Mouse (Mus musculus) thymus, postnatal 36 days (tissue): ENCODE results near the gene Vav1.

ENCODE experiments used
- DNase-seq, 2 experiments: peaks; one replicate each; pipeline ENCODE4 v3.0.0; 2022; ENCODE audit warnings: mixed read lengths in 2 of 2

Vav1 gene

DNA sequence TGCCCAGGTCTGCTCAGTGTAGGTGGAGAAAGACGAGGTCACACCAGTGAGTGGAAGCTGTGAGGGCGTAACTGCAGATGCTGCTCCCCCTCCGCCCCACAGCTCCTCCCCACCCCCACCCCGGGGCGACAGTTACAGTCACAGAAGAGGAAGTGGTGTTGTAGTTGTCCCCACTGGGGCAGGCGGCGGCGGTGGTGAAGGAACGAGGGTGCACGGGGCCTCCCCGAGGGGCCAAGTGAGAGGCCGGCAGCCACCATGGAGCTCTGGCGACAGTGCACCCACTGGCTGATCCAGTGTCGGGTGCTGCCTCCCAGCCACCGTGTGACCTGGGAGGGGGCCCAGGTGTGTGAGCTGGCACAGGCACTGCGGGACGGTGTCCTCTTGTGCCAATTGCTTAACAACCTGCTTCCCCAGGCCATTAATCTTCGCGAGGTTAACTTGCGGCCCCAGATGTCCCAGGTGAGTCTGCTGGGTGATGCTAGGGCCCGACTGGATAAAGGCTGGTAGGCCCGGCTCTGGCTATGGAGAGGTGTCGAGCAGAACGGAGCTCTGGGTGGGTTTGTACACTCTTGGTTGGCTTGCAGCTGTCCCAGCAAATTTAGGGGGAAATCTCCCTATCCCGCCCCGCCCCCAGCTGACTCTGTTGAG is at the start of gene Vav1:
TSS of gene Vav1 (plus strand) at position 158 of the 648 bp plus-strand sequence.
- DNase-seq, result peak; percentile 87 to 89

DNA sequence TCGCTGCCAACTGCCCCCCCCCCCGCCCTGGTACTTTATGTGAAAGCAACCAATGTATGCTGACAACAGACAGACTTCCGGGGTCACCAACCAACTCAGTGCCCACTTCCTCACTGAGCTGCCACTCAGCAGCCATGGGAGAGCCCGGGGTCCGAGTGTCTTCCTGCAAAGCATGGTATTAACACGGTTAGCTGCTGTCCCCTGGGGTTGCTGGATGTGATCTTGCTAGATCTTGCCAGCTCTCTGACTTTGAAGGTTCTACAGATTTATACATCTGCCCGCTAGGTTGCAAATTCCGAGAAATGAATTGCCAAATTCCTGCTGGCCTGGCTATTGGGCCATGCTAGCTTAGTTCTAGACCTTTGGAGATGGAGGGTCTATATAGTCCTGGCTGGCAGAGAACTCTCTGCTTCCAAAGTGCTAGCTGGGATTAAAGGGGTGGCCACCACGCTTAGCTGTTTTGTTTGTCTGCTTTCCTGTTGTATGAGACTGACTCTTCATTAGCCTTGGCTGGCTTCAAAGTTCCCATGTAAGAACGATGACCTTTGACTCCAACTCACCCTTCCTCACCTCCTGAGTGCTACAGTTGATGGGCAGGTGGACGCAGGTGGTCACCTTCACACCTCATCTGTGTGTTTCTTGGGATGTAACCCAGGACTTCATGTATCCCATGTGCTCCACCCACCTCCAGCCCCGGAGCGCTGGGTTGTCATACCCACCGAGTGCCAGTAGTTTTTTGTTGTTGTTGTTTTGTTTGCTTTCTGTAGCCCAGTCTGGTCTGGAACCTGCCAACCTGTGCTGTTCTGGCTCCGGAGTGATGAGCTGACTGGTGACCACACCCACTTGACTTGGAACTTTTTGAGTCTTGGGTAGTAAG is 48.8 kb upstream of the Vav1 start:
- no peak for DNase-seq

GRCm38 (mm10) chr17:57230728-57231125 is 48.2 kb upstream of the Vav1 start:
- no peak for DNase-seq

DNA sequence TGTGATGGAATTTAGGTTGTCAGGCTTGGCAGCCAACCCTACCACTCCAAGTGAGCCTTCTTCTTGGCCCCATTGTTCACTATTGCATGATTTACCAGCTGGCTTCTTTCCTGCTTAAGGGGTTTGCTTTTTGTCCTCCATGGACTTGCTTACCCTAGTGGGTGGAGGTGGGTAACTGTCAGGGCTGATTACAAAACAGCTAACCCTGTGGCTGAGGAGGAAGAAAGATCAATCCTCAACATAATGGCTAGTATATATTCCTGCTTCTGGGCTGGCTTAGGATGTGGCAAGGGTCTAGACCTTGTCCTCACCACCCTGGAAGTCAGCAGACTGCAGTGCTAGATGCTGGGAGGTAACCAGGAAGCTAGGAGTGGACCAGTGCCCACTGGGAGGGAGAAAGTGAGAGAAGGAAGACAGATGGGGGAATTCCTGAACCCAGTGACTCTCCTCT is 47.6 kb upstream of the Vav1 start:
- no peak for DNase-seq

- DNase-seq, result no peak
These were observed 46.7 kb upstream of the Vav1 start for GRCm38 (mm10) chr17:57232200-57232599.

DNA sequence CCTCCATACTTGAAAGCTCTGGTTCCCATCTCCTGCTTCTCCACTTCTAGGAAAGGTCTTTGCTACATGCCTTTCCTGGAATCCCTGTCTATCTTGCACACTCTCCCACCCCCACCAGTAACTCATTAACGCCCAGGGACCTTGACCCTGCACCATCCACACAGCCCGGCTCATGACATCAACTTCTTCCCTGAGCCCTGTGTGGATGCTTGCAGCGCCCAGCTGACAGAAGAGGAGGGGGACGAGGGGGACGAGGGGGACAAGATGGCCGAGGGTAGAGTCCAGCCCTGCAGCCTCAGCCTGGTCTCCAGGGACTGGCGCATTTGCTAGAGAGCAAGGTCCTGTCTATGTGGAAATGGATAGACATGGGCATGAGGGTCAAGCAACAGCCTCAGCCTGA is 45.9 kb upstream of the Vav1 start:
- no peak for DNase-seq

GRCm38 (mm10) chr17:57234254-57234928 is 44.5 kb upstream of the Vav1 start:
- DNase-seq, result no peak

DNA sequence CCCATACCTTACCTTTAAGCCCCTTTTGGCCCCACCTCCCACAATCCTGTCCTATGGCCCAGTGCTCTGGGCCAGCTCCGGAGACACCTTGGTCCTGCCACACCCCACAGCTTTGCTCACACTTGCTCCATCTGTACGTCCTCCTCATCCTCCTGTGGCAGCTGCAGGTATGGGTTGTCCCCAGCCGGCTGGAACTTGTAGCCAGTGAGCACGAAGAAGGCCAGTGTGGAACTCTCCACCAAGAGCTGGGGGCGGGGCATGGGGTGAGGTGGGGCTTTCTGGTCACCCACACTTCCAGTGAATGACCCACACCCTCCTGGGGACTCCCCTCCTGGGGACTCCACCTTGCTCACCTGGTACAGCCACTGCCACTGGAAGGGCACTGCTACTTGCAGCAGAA is 43.1 kb upstream of the Vav1 start:
- DNase-seq, result no peak

DNA sequence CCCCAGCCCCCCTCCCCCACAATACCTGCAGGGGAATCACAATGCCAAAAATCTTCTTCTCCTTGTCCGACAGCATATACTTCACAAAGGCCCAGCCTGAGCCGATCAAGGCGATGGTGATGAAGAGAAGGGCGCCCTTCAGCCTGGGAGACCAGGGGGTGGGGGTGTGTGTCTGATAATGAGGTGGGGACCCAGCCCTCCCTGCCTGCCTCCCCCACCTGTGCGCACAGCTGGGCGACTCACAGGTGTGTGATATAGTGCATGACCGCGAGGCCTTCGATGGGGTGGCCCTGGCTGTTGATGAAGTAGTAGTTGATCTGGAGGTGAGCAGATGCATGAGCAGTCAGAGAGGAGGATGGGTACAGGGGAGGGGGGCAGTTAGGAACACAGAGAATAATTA is 41.7 kb upstream of the Vav1 start:
- DNase-seq, result no peak

DNA sequence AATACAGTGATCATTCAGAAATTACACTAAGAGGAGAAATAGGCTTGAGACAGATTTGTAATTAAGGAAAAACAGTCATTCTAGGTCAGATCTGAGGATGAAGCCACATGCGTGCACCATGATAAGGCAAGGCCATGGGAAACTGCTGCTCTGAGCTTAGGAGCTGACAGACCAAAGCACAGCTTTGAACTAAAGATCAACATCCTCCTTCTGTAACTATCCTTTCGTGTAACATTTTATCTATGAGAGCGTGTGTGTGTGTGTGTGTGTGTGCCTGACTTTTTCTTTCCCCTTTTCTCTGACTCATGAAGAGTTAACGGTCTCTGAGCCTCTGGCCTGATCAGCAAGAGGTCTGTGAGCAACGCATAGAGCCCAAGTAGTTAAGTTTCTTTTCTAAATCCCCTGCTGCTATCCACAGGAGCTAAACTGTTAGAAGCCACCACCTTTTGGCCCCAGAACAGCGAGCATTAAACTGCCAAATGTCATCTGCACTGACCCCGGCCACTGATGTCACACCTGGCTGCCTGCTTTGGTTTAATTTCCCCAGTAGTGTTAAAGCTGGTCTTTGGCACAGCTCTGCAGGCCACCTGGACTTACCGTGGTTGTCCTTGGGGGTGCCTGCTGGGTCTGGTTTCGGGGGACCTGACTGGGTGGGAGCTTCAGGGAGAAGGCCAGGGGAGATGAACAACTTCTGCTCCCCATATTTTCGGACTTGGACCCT is 35.1 kb upstream of the Vav1 start:
- DNase-seq, result no peak

- no peak for DNase-seq
These were observed 33.5 kb upstream of the Vav1 start for GRCm38 (mm10) chr17:57245311-57245929.

GRCm38 (mm10) chr17:57246663-57247392 is 32.1 kb upstream of the Vav1 start:
- DNase-seq, result peak; percentile 21 to 35

GRCm38 (mm10) chr17:57247393-57248200 is 31.3 kb upstream of the Vav1 start:
- peak; percentile 86 to 93 for DNase-seq

GRCm38 (mm10) chr17:57248201-57248699 is 30.6 kb upstream of the Vav1 start, which contains the start of gene Gpr108:
TSS of gene Gpr108 (minus strand) at chr17:57248446.
- DNase-seq, result peak; percentile 91 to 93

DNA sequence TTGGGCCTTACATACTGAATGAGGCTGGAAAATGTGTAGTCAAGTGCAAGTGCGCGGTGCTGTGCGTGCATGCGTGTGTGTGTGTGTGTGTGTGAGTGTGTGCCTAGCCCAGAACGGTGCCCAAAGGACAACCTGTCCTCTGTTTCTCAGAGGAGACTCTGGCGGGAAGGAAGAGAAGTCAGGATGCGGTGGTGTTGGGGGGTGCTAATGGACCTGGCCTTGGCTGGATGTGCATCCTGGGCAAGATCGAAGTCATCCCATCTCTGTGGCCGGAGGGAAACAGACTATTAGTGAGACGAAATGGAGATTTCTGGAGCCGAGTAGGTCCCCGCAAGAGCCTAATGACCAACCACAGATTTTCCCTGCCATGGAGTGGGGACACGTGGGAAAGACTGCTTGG is 30.1 kb upstream of the Vav1 start:
- DNase-seq, result peak in 1 of 2 experiments; percentile 48

- peak; percentile 97 to 99 for DNase-seq
These were observed 29.4 kb upstream of the Vav1 start, which contains the start of gene Trip10 for GRCm38 (mm10) chr17:57249186-57250181. TSS of gene Trip10 (plus strand) at chr17:57249455.

DNA sequence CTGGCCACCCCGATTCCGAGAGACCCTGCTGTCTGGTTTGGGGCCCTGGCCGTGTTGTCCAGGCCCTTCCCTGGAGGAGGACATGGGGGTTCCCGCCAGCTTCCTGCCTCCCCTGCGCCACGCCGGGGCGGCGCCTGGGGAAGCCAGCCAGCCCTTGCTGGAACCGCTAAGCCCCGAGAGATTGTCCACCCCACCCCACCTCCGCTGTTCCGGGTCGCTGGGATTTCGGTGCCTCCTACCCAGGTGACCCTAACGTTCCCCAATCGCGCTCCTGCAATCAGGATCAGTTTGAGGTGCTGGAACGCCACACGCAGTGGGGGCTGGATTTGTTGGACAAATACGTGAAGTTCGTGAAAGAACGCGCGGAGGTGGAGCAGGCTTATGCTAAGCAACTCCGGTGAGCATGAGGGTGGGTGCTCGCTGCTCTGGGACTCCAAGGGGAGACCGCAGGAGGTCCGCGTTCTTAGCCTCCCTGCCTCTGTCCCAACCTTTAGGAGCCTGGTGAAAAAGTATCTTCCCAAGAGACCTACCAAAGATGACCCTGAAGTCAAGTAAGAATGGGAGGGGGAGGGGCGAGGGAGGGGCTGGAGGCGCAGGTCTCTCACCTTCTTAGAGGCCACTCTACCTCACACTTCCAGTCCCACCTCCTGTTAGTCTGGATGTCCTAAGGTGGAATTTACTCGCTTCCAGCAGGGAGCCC is 28.3 kb upstream of the Vav1 start:
- DNase-seq, result peak; percentile 25 to 45

DNA sequence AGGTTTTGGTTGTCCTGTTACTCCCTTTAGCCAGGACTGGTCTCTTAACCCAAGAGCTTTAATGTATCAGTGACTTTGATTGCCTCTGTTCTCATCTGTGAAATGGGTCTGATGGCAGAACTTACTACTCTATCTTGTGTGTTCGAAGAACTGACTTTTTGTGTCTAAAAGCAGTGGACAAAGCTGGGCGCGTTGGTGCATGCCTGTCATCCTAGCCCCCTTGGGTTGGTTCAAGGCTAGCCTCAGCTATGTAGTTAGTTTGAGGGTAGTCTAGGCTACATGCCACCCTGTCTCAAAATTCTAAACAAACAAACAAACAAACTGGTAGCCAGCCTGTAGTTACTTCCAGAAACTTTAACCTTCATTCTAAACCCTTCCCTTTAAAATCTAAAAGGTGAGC is 27.5 kb upstream of the Vav1 start:
- no peak for DNase-seq
